Mouse (Mus musculus) cerebellum, postnatal 14 days (tissue): ENCODE results near the gene Cox8c.
A peak's percentile ranks its signal among the peaks of the same experiment; 100 is the strongest.

Experiments
- DNase-seq, 2 experiments: peaks; one replicate each; pipeline ENCODE4 v3.0.0; 2021; ENCODE audit warnings: mixed read lengths in 2 of 2

The Cox8c gene

GRCm38 (mm10) chr12:102899091-102899490 is at the start of gene Cox8c:
Cox8c (plus strand) TSS chr12:102899316.
- no peak for DNase-seq

- no peak for DNase-seq
Observed at GRCm38 (mm10) chr12:102860806-102861205, 38.3 kb upstream of the Cox8c start.

- no peak for DNase-seq
Observed at GRCm38 (mm10) chr12:102869802-102870201, 29.3 kb upstream of the Cox8c start.

GRCm38 (mm10) chr12:102870527-102870926 is 28.6 kb upstream of the Cox8c start:
- no peak for DNase-seq

GRCm38 (mm10) chr12:102877301-102878030 is 21.6 kb upstream of the Cox8c start:
- peak; percentile 36 to 46 for DNase-seq

- peak; percentile 99 for DNase-seq
Observed at GRCm38 (mm10) chr12:102878031-102878823, 20.9 kb upstream of the Cox8c start, which contains the start of gene Btbd7. Btbd7 (minus strand) TSS chr12:102878471.

GRCm38 (mm10) chr12:102878901-102879300 is 20.2 kb upstream of the Cox8c start:
- DNase-seq: peak in 1 of 2 experiments; percentile 22

- DNase-seq: peak; percentile 52 to 55
Observed at GRCm38 (mm10) chr12:102885735-102886134, 13.4 kb upstream of the Cox8c start.

- no peak for DNase-seq
Observed at GRCm38 (mm10) chr12:102887366-102887765, 11.8 kb upstream of the Cox8c start.

- DNase-seq: no peak
Observed at GRCm38 (mm10) chr12:102888568-102888967, 10.5 kb upstream of the Cox8c start.

GRCm38 (mm10) chr12:102908191-102908590 is 9.1 kb downstream of the Cox8c start:
- peak; percentile 61 to 83 for DNase-seq

GRCm38 (mm10) chr12:102916073-102916472 is 17.0 kb downstream of the Cox8c start:
- DNase-seq: no peak

GRCm38 (mm10) chr12:102929764-102930163 is 30.6 kb downstream of the Cox8c start:
- no peak for DNase-seq

- DNase-seq: no peak
Observed at GRCm38 (mm10) chr12:102930335-102930734, 31.2 kb downstream of the Cox8c start.

- DNase-seq: no peak
Observed at GRCm38 (mm10) chr12:102930789-102931188, 31.7 kb downstream of the Cox8c start.

- no peak for DNase-seq
Observed at GRCm38 (mm10) chr12:102935892-102936291, 36.8 kb downstream of the Cox8c start.

- no peak for DNase-seq
Observed at GRCm38 (mm10) chr12:102945571-102945970, 46.5 kb downstream of the Cox8c start.

- DNase-seq: peak in 1 of 2 experiments; percentile 10
Observed at GRCm38 (mm10) chr12:102947826-102948225, 48.7 kb downstream of the Cox8c start.

GRCm38 (mm10) chr12:102948778-102949394 is 49.8 kb downstream of the Cox8c start, which contains the start of gene Unc79:
Unc79 (plus strand) TSS chr12:102948859.
- peak; percentile 87 to 88 for DNase-seq

- DNase-seq: peak; percentile 83 to 88
Observed at GRCm38 (mm10) chr12:102949395-102950208, 50.5 kb downstream of the Cox8c start.
